Mouse (Mus musculus): Measurements from ENCODE around the gene Tekt5.

- TF ChIP-seq CTCF (IDR thresholded peaks at IDR 0.05) (peak; percentile 94), EP300 (IDR thresholded peaks at IDR 0.05; ENCODE audit: insufficient read depth, low read depth, low read length) (peak; percentile 87; the same call in 1 of the 2 replicates)
These were observed 3.9 kb upstream of the Tekt5 start for GRCm38 (mm10) chr16:10399160-10399559.

Measured in heart, adult 2 months (tissue).